Mouse (Mus musculus) heart, adult 10 weeks (tissue): ENCODE data around the gene Eif5a2. TPM values are rescaled to one million over a fixed set of nuclear protein-coding genes. Genes with fewer than 3 reads are reported as not detected.

Experiments used
- polyA plus RNA-seq: library from polyadenylated mRNA; stranded (reverse); fragments of 350-450 nt; fragmentation: Illumina TruSeq; extraction: RNeasy Lipid Tissue Mini Kit (QIAGEN cat#74804); gene quantifications from one replicate; pipeline ENCODE4 v1.2.3, GENCODE M21; 2014; ENCODE audit warnings: low read depth, low replicate concordance

Eif5a2 gene
- polyA plus RNA-seq, result 1.4 TPM

GRCm38 (mm10) chr3:28780994-28781393 lies at the start of gene Eif5a2:
TSS of gene Eif5a2 (plus strand) at chr3:28781276.

DNA sequence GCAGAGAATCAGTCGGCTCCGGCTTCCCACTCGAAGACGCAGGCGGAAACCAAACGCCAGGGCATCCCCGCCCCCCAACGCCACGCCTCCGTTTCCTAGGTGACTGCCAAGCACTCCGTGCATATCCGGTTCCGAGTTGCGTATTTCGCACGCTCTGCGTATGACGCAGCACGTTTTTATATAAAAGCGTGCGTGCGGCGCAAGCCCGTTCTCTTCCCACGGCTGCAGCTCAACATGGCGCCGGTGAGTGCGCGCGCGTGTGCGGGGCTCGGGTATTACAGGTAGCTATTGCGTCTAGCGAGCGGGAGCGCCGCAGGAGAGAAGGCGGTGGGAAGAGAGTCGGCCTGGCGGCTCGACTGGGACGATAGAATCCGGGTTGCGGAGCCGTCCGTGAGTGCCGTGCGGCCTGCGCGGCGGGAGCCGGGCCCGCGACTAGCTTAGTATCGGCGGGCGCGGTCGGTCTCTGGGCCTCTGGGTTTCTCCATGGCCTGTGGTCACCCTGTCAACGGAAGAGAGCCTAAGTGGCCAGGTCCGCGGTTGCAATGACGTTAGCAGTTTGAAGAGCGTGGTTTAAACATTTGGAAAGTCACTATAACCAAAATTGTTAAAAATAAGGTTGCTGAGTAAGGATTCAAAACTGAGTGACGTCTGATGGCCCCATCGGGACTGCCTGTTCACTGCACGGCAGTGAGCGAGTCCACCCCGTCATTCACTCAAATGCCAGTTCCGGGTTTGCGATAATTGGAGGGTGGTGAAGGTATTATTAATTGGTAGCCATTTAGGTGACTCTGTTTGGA lies 24.4 kb downstream of the Eif5a2 start, which contains the start of gene Rpl22l1:
Rpl22l1 (plus strand) TSS at position 136 of the 797 bp plus-strand sequence.

Other genes with a start within 250 kb of the Eif5a2 start
- 0.16 TPM for gene Slc2a2, start 83.4 kb upstream of the Eif5a2 start, polyA plus RNA-seq
- 95.2 TPM for gene Rpl22l1, start 24.2 kb downstream of the Eif5a2 start, polyA plus RNA-seq
- gene Gm1527, start 111.3 kb downstream of the Eif5a2 start, polyA plus RNA-seq, result not detected